Mouse (Mus musculus) neural tube, embryonic 14.5 days (tissue): ENCODE measurements around the gene Ncf2. TPM values are rescaled to one million over a fixed set of nuclear protein-coding genes. Genes with fewer than 3 reads are reported as not detected.

Experiments
- ATAC-seq: fragments of 200-750 bp; cut with Nextera tagmentation; 2 replicates; pipeline ENCODE4 v1.8.0; 2017; ENCODE audit warnings: low read depth, mild to moderate bottlenecking, moderate TSS enrichment, moderate library complexity
- H3K27ac ChIP-seq: fragments of 300-500 bp; sonication (generic); 2 replicates; pipeline ENCODE4 v1.5.1; 2014; ENCODE audit warnings: low read depth, mild to moderate bottlenecking, control low read depth, low read length, moderate library complexity, mixed read lengths
- H3K27me3 ChIP-seq: fragments of 300-500 bp; sonication (generic); 2 replicates; pipeline ENCODE4 v1.6.1; 2014; ENCODE audit warnings: low read length; ENCODE audit not compliant: control insufficient read depth, insufficient read depth
- H3K36me3 ChIP-seq: fragments of 300-500 bp; sonication (generic); 2 replicates; pipeline ENCODE4 v1.6.1; 2014; ENCODE audit warnings: low read length, mixed read lengths; ENCODE audit not compliant: control insufficient read depth, insufficient read depth
- H3K4me1 ChIP-seq: fragments of 300-500 bp; sonication (generic); 2 replicates; pipeline ENCODE4 v1.6.1; 2014; ENCODE audit warnings: low read length; ENCODE audit not compliant: control insufficient read depth, insufficient read depth
- H3K4me2 ChIP-seq: fragments of 300-500 bp; sonication (generic); 2 replicates; pipeline ENCODE4 v1.6.1; 2014; ENCODE audit warnings: mild to moderate bottlenecking, low read depth, low read length, control low read depth
- H3K4me3 ChIP-seq: fragments of 300-500 bp; sonication (generic); 2 replicates; pipeline ENCODE4 v1.5.1; 2014; ENCODE audit warnings: low read depth, low read length, control low read depth, mixed read lengths
- H3K9ac ChIP-seq: fragments of 300-500 bp; sonication (generic); replicated peaks from 2 replicates; pipeline ENCODE4 v1.6.1; 2014; ENCODE audit warnings: low read depth, mild to moderate bottlenecking, control low read depth, low read length, mixed read lengths
- H3K9me3 ChIP-seq: fragments of 300-500 bp; sonication (generic); 2 replicates; pipeline ENCODE4 v1.6.1; 2016; ENCODE audit warnings: low read length; ENCODE audit not compliant: control insufficient read depth
- WGBS: fragments of 180-500 bp; shearing (Covaris S2); extraction: QIAGEN DNeasy Blood & Tissue Kit; methylation state at CpG from one replicate; pipeline ENCODE4 v1.1.7; 2014; 5-methylcytosine and 5-hydroxymethylcytosine counted together
- polyA plus RNA-seq: library from polyadenylated mRNA; unstranded; fragments of >200 nt; fragmentation: Nextera tagmentation; extraction: Ambion mirVana; gene quantifications from 2 replicates; pipeline ENCODE4 v1.2.1, GENCODE M21; 2014

Ncf2 gene
- polyA plus RNA-seq, 1 experiment from 2014 or later, result 1.9 TPM

DNA sequence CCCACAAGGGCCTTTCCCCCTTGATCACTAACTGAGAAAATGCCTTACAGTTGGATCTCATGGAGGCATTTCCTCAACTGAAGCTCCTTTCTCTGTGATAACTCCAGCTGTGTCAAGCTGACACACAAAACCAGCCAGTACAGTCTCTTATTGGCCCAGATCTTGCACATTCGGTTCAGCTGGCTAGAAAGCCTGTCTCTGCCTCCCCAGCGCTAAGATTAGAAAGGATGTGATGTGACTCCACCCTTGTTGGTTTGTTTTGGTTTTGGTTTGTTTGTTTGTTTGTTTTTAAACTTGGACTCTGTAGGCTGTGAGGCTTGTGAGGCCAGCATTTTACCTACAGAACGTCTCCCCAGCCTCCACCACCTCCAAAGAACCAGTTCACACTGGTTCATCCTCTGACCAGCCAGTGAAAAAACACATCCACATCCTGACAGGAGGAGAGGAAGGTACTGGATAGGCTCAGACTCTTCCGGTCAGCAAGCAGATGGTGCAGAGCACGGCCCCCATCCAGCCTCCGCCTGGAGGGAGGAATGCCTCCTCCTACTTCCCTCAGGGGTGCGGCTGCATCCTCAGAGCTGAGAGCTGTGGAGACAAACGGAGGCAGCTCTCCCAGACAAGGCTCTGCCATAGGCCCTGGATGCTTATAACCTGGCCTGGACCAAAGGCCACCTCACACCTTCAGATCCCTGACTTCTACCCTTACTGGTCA is 9.7 kb downstream of the Ncf2 start:
- WGBS, result 38% methylated on average over 8 of the region's 8 CpGs
- ATAC-seq, result no peak

GRCm38 (mm10) chr1:152810533-152811439 is 10.8 kb downstream of the Ncf2 start:
- H3K36me3 ChIP-seq, result no peaks in the 10 kb centered on the region
- no peak overlapping the region for H3K4me2 ChIP-seq
- no peak overlapping the region for H3K27ac ChIP-seq
- no peaks in the 10 kb centered on the region for H3K9me3 ChIP-seq
- no peaks in the 10 kb centered on the region for H3K27me3 ChIP-seq
- WGBS, result 60% methylated on average over 13 of the region's 13 CpGs
- no peak for ATAC-seq
- no peak overlapping the region for H3K4me3 ChIP-seq
- H3K9ac ChIP-seq, result no peak overlapping the region
- 0 out of 2 replicates have a peak, but pooled peaks cover 5% of the 10 kb centered on the region for H3K4me1 ChIP-seq

More for the DNA sequence above, 9.7 kb downstream of the Ncf2 start:
- no peaks in the 10 kb centered on the region for H3K9me3 ChIP-seq
- H3K4me1 ChIP-seq, result no peaks in the 10 kb centered on the region
- H3K27ac ChIP-seq, result no peak overlapping the region
- H3K9ac ChIP-seq, result no peak overlapping the region
- H3K4me2 ChIP-seq, result no peak overlapping the region
- no peaks in the 10 kb centered on the region for H3K36me3 ChIP-seq
- H3K4me3 ChIP-seq, result no peak overlapping the region
- H3K27me3 ChIP-seq, result no peaks in the 10 kb centered on the region

GRCm38 (mm10) chr1:152815265-152815701 is 15.3 kb downstream of the Ncf2 start:
- no peaks in the 10 kb centered on the region for H3K36me3 ChIP-seq
- no peak overlapping the region for H3K9ac ChIP-seq
- H3K9me3 ChIP-seq, result no peaks in the 10 kb centered on the region
- no peaks in the 10 kb centered on the region for H3K27me3 ChIP-seq
- H3K4me3 ChIP-seq, result no peak overlapping the region
- no peak overlapping the region for H3K27ac ChIP-seq
- 20% methylated on average over 7 of the region's 7 CpGs for WGBS
- peaks cover 13% of the 10 kb centered on the region; the same call in 1 of the 2 replicates for H3K4me1 ChIP-seq
- no peak overlapping the region for H3K4me2 ChIP-seq
- ATAC-seq, result peak; percentile 77

DNA sequence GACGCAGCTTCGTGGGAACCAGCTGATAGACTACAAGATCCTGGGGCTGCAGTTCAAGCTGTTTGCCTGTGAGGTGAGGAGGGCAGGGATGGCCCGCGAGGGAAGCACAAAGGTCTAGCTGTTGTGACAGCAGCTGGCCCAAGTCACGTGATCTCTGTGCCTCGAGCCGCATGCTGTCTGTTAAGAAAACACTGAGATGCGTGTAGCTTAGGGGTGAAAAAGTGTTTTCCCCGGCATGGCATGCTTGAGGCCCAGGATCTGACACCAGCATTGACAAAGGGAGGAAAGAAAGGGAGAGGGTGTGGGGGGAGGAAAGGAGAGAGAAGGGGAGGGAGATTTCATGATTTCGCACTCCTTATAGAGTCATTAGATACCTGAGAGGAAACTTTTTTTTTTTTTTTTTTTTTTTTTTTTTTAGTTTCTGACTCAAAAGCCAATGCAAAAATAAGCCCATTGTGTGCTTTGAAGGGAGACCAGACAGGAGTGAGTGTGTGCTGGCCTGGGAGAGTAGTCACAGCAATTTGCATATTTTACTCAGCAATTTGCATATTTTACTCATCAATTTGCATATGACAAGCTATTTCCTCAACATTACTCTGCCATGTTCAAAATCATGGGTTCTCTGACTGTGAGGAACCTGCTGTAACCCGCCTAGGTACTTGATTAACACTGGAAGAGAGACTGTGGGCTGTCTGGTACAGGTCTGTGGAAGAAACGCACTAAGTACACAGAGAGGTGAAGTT is 17.2 kb downstream of the Ncf2 start:
- Histone ChIP-seq H3K9ac (no peak overlapping the region), H3K4me3 (no peak overlapping the region), H3K9me3 (no peaks in the 10 kb centered on the region), H3K4me2 (no peak overlapping the region), H3K36me3 (no peaks in the 10 kb centered on the region), H3K27me3 (no peaks in the 10 kb centered on the region), H3K27ac (peak overlapping the region; percentile 36; the same call in 1 of the 2 replicates), H3K4me1 (peaks cover 13% of the 10 kb centered on the region; the same call in 1 of the 2 replicates)
- peak; percentile 47; the same call in 1 of the 2 replicates for ATAC-seq
- WGBS, result 10% methylated on average over 12 of the region's 12 CpGs

- Histone ChIP-seq H3K4me1 (peaks cover 13% of the 10 kb centered on the region; the same call in 1 of the 2 replicates), H3K9me3 (no peaks in the 10 kb centered on the region), H3K9ac (no peak overlapping the region), H3K4me3 (no peak overlapping the region), H3K27ac (0 out of 2 replicates have a peak overlapping the region, but pooled peaks have one; percentile 11), H3K4me2 (no peak overlapping the region), H3K27me3 (no peaks in the 10 kb centered on the region), H3K36me3 (no peaks in the 10 kb centered on the region)
- WGBS, result 6% methylated on average over 10 of the region's 10 CpGs
- ATAC-seq, result no peak
Observed at GRCm38 (mm10) chr1:152817794-152818193, 17.8 kb downstream of the Ncf2 start.

GRCm38 (mm10) chr1:152819558-152819957 is 19.6 kb downstream of the Ncf2 start:
- H3K36me3 ChIP-seq, result no peaks in the 10 kb centered on the region
- no peaks in the 10 kb centered on the region for H3K9me3 ChIP-seq
- no peak overlapping the region for H3K4me2 ChIP-seq
- no peak overlapping the region for H3K4me3 ChIP-seq
- no peaks in the 10 kb centered on the region for H3K27me3 ChIP-seq
- no peak overlapping the region for H3K9ac ChIP-seq
- no peak for ATAC-seq
- WGBS, result 87% methylated on average over 6 of the region's 6 CpGs
- H3K27ac ChIP-seq, result no peak overlapping the region
- peaks cover 13% of the 10 kb centered on the region; the same call in 1 of the 2 replicates for H3K4me1 ChIP-seq

DNA sequence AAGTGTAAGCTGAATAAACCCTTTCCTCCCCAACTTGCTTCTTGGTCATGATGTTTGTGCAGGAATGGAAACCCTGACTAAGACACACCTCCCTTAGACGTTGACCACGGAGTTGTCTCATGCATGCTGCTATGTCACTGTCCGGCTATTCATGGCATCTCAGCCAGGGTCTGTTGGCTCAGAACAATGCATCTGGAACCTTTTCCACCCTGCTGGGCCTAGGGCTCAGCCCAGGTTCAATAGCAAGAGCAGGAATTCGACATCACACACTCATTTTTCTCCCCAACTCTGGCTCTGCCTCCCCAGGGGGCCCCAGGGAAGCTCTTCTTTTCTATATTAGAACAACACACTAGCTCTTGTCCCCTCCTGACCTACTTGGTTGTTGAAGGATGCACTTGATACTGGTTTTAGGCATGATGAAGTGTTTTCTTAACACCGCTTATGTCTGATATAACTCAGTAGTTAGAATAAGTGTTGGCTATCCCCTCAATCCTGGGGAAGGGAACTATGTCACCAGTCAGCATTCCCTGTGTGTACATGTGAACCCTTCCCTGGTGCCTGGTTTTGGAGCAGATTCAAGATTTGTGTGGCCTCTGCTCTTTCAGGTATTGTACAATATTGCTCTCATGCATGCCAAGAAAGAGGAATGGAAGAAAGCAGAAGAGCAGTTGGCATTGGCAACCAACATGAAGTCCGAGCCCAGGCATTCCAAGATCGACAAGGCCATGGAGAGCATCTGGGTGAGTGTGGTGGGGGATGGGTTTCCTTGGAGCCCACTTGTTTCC is 21.1 kb downstream of the Ncf2 start:
- ATAC-seq, result no peak
- WGBS, result 82% methylated on average over 7 of the region's 7 CpGs
- peaks cover 8% of the 10 kb centered on the region; the same call in 1 of the 2 replicates for H3K4me1 ChIP-seq
- no peaks in the 10 kb centered on the region for H3K36me3 ChIP-seq
- H3K9ac ChIP-seq, result no peak overlapping the region
- no peak overlapping the region for H3K4me2 ChIP-seq
- no peaks in the 10 kb centered on the region for H3K27me3 ChIP-seq
- H3K9me3 ChIP-seq, result no peaks in the 10 kb centered on the region
- H3K4me3 ChIP-seq, result no peak overlapping the region
- no peak overlapping the region for H3K27ac ChIP-seq

DNA sequence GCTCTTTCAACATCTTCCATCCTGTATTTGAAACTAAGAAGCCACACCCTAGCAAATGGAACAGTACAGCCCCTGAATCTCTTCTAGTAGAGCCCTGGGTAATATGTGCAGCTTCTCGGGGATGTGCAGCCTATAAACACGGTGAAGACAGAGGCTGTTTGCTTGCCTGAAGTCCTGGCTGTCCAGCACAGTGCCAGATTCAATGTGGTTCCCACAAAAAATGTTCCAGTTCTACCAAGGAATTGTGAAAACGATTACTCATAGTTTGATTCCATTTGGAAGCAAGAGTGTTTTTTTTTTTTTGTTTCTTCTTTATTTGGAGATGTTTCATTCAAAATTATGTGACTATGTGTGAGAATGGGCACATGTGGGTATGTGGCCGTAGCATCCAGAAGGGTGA is 21.8 kb downstream of the Ncf2 start:
- WGBS, result 89% methylated on average over 4 of the region's 4 CpGs
- Histone ChIP-seq H3K4me1 (peaks cover 8% of the 10 kb centered on the region; the same call in 1 of the 2 replicates), H3K4me3 (no peak overlapping the region), H3K9me3 (no peaks in the 10 kb centered on the region), H3K4me2 (no peak overlapping the region), H3K36me3 (no peaks in the 10 kb centered on the region), H3K27ac (no peak overlapping the region), H3K9ac (no peak overlapping the region), H3K27me3 (no peaks in the 10 kb centered on the region)
- no peak for ATAC-seq
